Mouse (Mus musculus): ENCODE data around the gene Tmem91. TPM values are rescaled to one million over a fixed set of nuclear protein-coding genes. Genes with fewer than 3 reads are reported as not detected.

Gene Tmem91
- polyA plus RNA-seq (2012; ENCODE audit: low replicate concordance), result 0.64 and 1.3 TPM in 2 replicates

DNA sequence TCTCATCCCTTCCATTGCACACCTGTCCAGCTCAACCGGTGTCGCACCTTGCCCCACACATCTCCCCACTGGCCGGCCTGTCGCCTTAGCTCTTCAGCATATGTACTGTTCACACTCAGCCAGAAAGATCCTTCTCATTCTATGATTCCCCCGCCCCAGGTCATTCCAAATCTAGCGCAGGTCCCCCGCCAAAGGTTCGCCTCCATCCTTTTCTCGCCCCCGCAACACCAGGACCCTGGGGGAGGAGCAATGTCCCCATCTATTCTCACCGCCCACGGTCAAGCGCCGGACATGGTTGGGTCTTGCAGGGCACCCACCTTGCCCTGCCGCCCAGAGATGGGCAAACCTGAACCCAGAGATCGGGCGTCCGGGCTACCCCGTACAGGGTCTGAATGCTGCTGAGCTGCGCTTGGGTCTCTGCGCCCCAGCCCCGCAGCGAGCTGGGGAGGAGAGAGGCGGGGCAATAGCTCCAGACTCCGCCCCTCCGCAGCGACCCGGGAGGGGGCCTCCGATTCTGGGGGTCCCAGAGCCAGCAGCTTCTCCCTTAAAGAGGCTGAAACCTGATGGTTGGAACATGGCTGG is at the start of gene Tmem91:
Gene Tmem91 (minus strand): TSS at position 448 of the 582 bp plus-strand sequence.

DNA sequence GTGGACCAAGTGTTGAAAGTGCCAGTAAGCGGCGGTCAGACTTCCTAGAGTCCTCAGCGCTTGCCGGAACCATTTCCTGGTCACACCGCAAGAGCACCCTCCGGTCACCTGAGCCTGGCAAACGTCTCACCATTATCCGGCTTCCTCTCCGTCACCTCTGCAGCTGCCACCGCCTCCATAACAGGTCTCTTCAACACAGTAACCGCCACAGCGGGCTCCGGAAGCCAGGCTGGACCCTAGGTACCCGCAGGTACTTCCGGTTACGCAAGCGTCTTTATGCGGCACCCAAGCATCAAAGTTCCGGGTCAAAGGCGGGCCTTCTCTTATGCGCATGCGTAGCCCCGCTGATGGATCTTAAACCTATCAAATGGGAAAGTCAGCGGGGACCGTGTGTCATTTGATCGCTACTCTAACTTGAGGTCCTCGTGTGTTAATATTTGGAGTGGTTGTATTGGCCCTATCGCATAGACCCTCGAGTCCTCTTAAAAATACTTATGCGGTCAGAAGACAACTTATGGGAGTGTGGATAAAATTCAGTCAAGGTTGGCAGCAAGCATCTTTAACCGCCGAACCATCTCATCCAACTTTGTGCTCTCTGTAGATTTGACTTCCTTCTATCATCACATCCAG is 43.9 kb upstream of the Tmem91 start, which contains the start of gene Ccdc97:
Gene Ccdc97 (minus strand): TSS at position 301 of the 630 bp plus-strand sequence.

DNA sequence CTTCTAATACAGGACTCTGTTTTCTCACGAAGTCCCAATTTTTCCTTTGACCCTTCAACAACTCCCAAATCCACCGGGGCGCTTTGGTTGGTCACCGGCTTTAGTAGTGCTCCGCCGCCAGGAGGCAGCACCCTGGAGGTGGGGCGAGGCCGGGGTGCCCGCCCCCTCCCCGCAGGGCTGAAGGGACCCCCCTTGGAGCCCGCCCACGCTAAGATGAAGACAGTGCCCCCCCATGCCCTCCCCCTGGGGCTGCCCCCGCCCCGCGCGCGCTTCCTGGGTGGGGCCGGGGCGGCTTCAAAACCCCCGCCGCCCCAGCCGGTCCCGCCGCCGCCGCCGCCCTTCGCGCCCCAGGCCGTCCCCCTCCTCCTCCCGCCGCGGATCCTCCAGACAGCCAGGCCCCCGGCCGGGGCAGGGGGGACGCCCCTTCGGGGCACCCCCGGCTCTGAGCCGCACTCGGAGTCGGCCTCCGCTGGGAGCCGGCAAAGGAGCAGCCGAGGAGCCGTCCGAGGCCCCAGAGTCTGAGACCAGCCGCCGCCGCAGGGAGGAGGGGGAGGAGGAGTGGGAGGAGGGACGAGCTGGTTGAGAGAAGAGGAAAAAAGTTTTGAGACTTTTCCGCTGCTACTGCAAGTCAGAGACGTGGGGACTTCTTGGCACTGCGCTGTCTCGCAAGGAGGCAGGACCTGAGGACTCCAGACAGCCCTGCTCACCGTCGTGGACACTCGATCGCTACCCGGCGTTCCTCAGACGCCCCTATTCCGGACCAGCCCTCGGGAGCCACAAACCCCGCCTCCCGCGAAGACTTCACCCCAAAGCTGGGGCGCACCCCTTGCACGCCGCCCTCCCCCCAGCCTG is 11.9 kb upstream of the Tmem91 start, which contains the start of gene Tgfb1:
Gene Tgfb1 (plus strand): TSS at position 323 of the 852 bp plus-strand sequence.

DNA sequence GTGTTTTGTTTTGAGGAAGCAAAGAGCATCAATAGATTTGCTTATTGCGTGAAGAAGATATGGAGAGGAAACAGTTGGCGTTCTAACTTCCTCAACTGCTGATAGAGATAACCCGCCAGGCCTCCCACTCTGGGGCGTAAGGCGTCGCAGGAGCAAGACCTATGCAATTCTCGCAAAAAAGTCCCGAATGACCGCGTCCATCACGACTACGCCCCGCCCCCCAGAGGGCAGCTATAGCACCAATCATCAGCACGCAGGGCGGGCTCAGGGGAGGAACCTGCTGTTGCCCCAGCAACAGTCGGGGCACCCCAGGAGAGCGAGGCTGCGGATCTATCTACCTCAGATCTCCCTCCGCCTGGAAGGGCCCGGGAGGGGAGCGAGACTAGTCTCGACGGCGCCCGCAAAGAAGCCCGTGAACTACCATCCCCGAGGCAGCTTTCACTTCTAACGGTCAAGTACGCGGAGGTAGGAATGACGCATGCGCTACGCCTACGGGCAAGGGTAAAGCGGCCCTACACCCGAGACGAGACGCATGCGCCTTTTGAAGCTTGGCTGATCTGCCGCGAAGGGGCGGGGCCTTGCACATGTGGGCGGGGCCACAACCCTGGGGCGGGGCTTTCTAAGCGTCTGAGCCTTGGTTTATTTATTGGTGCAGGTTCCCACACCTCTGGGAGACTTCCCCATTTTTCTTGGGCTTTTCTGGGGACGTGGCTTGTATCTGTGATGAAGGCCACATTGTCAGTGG is 5.7 kb upstream of the Tmem91 start, which contains the start of gene B9d2:
Gene B9d2 (plus strand): TSS at position 267 of the 745 bp plus-strand sequence.

DNA sequence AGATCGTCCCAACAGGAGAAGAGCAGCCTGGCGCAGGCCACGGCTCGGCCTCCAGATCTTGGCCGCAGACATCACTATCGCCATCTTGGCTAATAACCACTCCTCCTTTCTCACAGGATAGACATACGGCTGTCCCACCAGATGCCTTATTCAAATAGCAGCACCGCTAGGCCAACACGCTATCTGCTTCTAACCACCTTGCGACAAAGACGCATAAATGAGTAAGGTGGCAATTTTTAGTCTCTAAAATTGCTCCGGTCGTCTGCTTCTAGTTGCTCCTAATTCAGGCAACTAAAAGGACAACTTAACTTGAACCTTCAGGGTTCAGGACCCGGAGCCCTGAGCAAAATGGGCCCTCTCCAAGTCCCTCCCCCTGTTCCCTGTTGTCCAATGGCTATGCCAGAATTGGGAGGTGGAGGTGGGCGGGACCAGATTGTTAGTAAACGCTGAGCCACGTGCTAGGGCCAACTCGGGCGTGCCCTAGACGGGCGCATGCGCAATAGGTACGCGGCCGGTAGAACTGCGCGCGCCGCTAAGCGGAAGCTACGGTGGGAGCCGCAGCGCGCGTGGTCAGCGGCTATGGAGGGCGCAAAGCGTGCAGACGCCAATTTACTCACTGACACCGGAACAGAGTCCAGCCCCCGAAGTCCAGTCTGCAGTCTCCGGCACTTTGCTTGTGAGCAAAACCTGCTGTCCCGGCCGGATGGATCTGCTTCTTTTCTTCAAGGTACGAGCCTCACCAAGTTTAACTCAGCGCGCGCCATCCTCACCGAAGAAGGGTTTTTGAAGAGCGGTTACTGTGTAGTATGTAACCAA is 16.1 kb downstream of the Tmem91 start, which contains the start of the genes Bckdha and Exosc5:
Gene Bckdha (minus strand): TSS at position 325 of the 816 bp plus-strand sequence.
Gene Exosc5 (plus strand): TSS at position 508 of the 816 bp plus-strand sequence.

DNA sequence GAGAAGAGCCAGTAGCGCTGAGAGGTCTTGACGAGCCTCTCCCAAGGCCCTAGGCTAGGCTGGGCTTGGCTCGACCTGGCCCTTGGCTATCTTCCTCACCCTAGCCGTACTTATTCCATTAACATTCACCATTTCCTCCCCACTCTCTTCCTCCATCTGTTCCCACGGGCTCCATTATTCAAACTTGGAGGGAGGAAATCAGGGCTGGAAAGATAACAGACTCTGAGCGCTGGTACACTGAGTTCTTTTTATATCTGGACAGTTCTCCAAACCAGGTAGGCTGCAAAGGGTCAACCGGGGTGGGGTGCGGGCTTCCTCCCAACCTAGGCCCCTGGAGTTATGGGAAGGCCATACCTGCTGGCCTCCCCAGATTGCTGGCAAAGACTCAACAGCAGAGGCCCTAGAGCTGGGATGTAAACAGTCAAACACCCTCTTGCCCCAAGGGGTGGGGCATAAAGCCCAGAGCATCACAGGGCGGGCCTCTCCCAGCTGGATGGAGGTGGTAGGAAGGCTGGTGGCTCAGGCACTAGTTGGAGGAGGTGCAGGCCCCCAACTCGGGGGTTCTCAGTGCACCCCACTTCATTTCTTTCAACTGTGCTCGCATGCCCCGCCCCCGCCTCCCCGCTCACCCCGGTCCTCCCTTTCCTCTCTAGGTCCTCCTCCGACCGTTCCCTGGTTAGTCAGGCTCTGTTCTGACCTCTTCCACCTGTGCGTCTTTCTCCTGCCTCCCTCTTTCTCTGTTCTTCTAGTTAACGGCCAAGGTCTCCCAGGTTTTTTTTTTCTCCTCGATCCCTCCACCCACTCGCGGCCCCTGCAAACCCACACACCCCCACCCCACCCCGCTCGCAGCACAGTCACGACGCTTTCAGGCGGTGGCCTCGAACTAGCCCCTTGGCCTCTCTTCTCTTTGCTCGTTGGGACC is 48.2 kb downstream of the Tmem91 start, which contains the start of gene B3gnt8:
Gene B3gnt8 (plus strand): TSS at position 146 of the 922 bp plus-strand sequence.

Other genes starting within 250 kb of the Tmem91 start
- gene Ceacam1, start 197.6 kb downstream of the Tmem91 start, polyA plus RNA-seq (2012; ENCODE audit: low replicate concordance), result 1.1 TPM in 2 replicates
- 0.09 TPM in 1 of 2 replicates, not detected in the other for gene Ceacam2, start 135.3 kb downstream of the Tmem91 start, polyA plus RNA-seq (2012; ENCODE audit: low replicate concordance)
- not detected in 2 replicates for gene Erich4, start 59.3 kb downstream of the Tmem91 start, polyA plus RNA-seq (2012; ENCODE audit: low replicate concordance)
- 19.1 and 28.8 TPM in 2 replicates for gene Dmac2, start 55.8 kb downstream of the Tmem91 start, polyA plus RNA-seq (2012; ENCODE audit: low replicate concordance)
- gene B3gnt8, start 48.5 kb downstream of the Tmem91 start, polyA plus RNA-seq (2012; ENCODE audit: low replicate concordance), result 10.3 and 11.6 TPM in 2 replicates
- 18.0 and 23.7 TPM in 2 replicates for gene Bckdha, start 16.2 kb downstream of the Tmem91 start, polyA plus RNA-seq (2012; ENCODE audit: low replicate concordance)
- gene Exosc5, start 16.0 kb downstream of the Tmem91 start, polyA plus RNA-seq (2012; ENCODE audit: low replicate concordance), result 261 and 447 TPM in 2 replicates
- gene B9d2, start 5.6 kb upstream of the Tmem91 start, polyA plus RNA-seq (2012; ENCODE audit: low replicate concordance), result 53.1 and 60.9 TPM in 2 replicates
- 953 and 1,098 TPM in 2 replicates for gene Tgfb1, start 11.8 kb upstream of the Tmem91 start, polyA plus RNA-seq (2012; ENCODE audit: low replicate concordance)
- gene Ccdc97, start 43.9 kb upstream of the Tmem91 start, polyA plus RNA-seq (2012; ENCODE audit: low replicate concordance), result 123 and 137 TPM in 2 replicates
- gene Hnrnpul1, start 79.6 kb upstream of the Tmem91 start, polyA plus RNA-seq (2012; ENCODE audit: low replicate concordance), result 313 and 325 TPM in 2 replicates
- 107 and 138 TPM in 2 replicates for gene Axl, start 113.5 kb upstream of the Tmem91 start, polyA plus RNA-seq (2012; ENCODE audit: low replicate concordance)
- gene Cyp2s1, start 141.7 kb upstream of the Tmem91 start, polyA plus RNA-seq (2012; ENCODE audit: low replicate concordance), result 0.10 and 0.66 TPM in 2 replicates
- 0.09 TPM in 1 of 2 replicates, not detected in the other for gene Cyp2b10, start 222.5 kb upstream of the Tmem91 start, polyA plus RNA-seq (2012; ENCODE audit: low replicate concordance)

All from leukemia stem cell, adult 10-12 weeks (primary cell).